Mouse (Mus musculus) midbrain, embryonic 12.5 days (tissue): ENCODE measurements around the gene Traf3ip2. TPM values are rescaled to one million over a fixed set of nuclear protein-coding genes. Genes with fewer than 3 reads are reported as not detected.

Experiments used
- ATAC-seq: fragments of 200-750 bp; cut with Nextera tagmentation; 2 replicates; pipeline ENCODE4 v1.8.0; 2017; ENCODE audit warnings: low read depth, moderate TSS enrichment, moderate library complexity; ENCODE audit not compliant: low FRiP score
- H3K27ac ChIP-seq: fragments of 300-500 bp; sonication (generic); replicated peaks from 2 replicates; pipeline ENCODE4 v1.5.1; 2016; ENCODE audit warnings: mild to moderate bottlenecking
- H3K27me3 ChIP-seq: fragments of 300-500 bp; sonication (generic); 2 replicates; pipeline ENCODE4 v1.6.1; 2016; ENCODE audit warnings: mild to moderate bottlenecking
- H3K36me3 ChIP-seq: fragments of 300-500 bp; sonication (generic); 2 replicates; pipeline ENCODE4 v1.6.1; 2016
- H3K4me1 ChIP-seq: fragments of 300-500 bp; sonication (generic); 2 replicates; pipeline ENCODE4 v1.6.1; 2016
- H3K4me2 ChIP-seq: fragments of 300-500 bp; sonication (generic); replicated peaks from 2 replicates; pipeline ENCODE4 v1.6.1; 2016; ENCODE audit warnings: mild to moderate bottlenecking, moderate library complexity
- H3K4me3 ChIP-seq: fragments of 300-500 bp; sonication (generic); 2 replicates; pipeline ENCODE4 v1.5.1; 2016; ENCODE audit warnings: mild to moderate bottlenecking
- H3K9ac ChIP-seq: fragments of 300-500 bp; sonication (generic); replicated peaks from 2 replicates; pipeline ENCODE4 v1.6.1; 2016; ENCODE audit warnings: mild to moderate bottlenecking, moderate library complexity
- H3K9me3 ChIP-seq: fragments of 300-500 bp; sonication (generic); 2 replicates; pipeline ENCODE4 v1.6.1; 2016; ENCODE audit warnings: mild to moderate bottlenecking
- WGBS: fragments of 180-500 bp; shearing (Covaris S2); methylation state at CpG from one replicate; pipeline ENCODE4 v1.1.7; 2016; 5-methylcytosine and 5-hydroxymethylcytosine counted together
- polyA plus RNA-seq: library from polyadenylated mRNA; unstranded; fragments of >200 nt; fragmentation: Nextera tagmentation; extraction: Ambion mirVana; gene quantifications from 2 replicates; pipeline ENCODE4 v1.2.1, GENCODE M21; 2016

Traf3ip2 gene
- polyA plus RNA-seq, 1 experiment from 2014 or later, result 6.1 TPM

DNA sequence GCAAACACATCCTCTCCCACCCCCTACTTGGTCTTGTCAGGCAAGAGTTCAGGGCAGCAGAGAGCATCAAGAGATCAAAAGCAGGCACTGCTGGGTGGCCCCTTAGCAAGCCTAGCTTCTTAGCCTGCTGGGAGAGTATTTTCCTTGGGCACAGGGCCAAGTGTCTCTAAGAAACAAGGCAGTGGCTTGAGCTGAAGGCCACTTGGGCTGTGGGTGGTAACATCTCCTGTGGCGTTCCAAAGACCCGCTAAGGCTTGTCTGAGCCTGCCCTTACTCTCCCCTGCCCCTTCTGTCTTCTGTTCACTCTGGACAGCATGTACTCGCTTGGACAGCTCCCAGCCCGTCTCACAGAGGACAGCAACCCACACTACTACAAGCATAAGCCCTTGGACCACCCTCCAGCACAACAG is 28.1 kb downstream of the Traf3ip2 start:
- H3K4me3 ChIP-seq, result no peak overlapping the region
- H3K9me3 ChIP-seq, result no peaks in the 10 kb centered on the region
- no peak for ATAC-seq
- peaks cover 9% of the 10 kb centered on the region; the same call in 1 of the 2 replicates for H3K36me3 ChIP-seq
- peaks cover 23% of the 10 kb centered on the region for H3K4me1 ChIP-seq
- no peaks in the 10 kb centered on the region for H3K27me3 ChIP-seq
- H3K27ac ChIP-seq, result no peak overlapping the region; the same call in 1 of the 2 replicates
- H3K9ac ChIP-seq, result no peak overlapping the region
- WGBS, result 11% methylated on average over 4 of the region's 4 CpGs
- no peak overlapping the region for H3K4me2 ChIP-seq

DNA sequence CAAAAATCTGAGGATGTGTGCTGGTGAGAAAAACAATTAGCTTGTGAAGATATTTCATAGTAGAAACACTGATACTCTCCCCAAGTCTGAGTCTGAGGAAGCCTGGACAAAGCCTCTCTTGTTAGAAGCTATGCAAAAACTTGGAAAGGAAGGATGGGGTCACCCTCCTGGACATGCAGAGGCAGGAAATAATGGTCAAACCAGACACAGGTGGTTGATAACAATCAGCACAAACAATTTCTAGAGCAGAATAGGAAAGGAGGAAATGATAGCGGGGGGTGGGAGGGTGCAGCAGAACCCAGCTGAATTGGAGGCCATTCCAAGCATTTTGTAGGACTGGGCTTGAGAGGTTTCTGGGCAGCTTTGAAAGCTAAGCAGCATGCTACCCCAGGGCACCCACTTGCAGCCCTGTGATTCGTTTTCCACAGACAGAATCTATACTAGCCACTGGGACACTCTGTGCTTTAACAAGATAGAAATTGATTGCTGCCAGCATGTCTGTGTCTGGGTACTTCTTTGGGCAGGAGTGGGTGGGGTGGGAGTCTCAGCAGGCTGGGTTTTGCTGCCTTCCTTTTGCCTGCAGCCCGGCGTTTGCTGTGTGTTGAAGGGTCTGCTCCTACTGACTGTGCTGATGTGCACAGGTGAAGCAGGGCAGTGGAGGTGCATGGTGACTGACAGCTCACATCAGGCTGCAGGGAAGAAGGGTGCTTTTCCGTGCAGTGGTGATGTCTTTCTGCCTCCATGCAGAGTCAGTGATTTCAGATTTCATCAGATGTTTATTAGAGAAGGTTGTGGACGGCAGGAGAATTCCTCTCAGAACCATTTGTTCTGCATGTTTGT is 33.3 kb downstream of the Traf3ip2 start:
- WGBS, result 65% methylated on average over 6 of the region's 6 CpGs
- ATAC-seq, result no peak

DNA sequence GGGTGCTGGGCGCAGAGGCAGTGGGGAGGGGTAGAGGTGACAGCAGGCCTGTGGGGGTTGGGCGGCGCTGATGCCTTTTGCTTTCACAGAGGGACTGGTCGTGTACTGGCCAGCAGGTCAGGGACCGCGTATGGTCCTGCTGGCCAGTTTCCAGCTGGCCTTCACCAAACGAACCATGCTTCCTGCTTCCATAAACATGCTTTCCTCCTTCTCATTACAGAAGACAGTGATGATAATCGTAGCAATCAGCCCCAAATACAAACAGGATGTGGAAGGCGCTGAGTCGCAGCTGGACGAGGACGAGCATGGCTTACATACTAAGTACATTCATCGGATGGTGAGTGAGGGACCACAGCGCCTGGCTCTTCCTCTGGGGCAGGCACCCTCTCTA is 33.9 kb downstream of the Traf3ip2 start:
- H3K9me3 ChIP-seq, result 0 out of 2 replicates have a peak, but pooled peaks cover 4% of the 10 kb centered on the region
- H3K4me1 ChIP-seq, result peaks cover 13% of the 10 kb centered on the region
- H3K36me3 ChIP-seq, result peaks cover 14% of the 10 kb centered on the region; the same call in 1 of the 2 replicates
- 53% methylated on average over 14 of the region's 14 CpGs for WGBS
- H3K9ac ChIP-seq, result no peak overlapping the region
- no peak overlapping the region for H3K4me3 ChIP-seq
- no peaks in the 10 kb centered on the region for H3K27me3 ChIP-seq
- ATAC-seq, result 0 out of 2 replicates have a peak, but pooled peaks have one; percentile 52
- no peak overlapping the region for H3K4me2 ChIP-seq
- peak overlapping the region; percentile 46 for H3K27ac ChIP-seq

More for the DNA sequence above, 33.3 kb downstream of the Traf3ip2 start:
- H3K9ac ChIP-seq, result no peak overlapping the region
- H3K27ac ChIP-seq, result peak overlapping the region; percentile 46
- H3K4me2 ChIP-seq, result no peak overlapping the region
- no peaks in the 10 kb centered on the region for H3K27me3 ChIP-seq
- H3K4me1 ChIP-seq, result peaks cover 17% of the 10 kb centered on the region
- H3K9me3 ChIP-seq, result 0 out of 2 replicates have a peak, but pooled peaks cover 4% of the 10 kb centered on the region
- H3K4me3 ChIP-seq, result no peak overlapping the region
- 0 out of 2 replicates have a peak, but pooled peaks cover 8% of the 10 kb centered on the region for H3K36me3 ChIP-seq

DNA sequence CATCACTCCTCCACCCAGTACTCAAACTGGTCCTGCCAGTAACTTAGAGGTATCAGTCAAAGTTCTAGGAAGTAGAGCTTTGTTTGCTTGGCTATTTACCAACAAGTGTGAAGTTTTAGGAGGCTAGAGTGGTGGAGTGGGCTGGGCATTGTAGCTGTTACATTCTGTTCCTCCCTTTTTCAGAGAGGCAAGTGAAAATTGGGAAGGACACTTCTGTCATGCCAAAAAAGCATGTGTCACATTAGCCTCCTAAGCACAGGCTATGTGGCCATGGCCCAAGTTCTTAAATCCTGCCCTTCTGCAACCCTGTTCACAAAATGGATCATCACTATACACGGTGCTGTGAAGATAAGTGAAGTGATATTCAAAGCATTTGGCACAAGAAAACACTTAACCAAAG is 34.4 kb downstream of the Traf3ip2 start:
- Histone ChIP-seq H3K27ac (no peak overlapping the region), H3K9ac (no peak overlapping the region), H3K36me3 (peaks cover 19% of the 10 kb centered on the region; the same call in 1 of the 2 replicates), H3K4me2 (no peak overlapping the region), H3K27me3 (no peaks in the 10 kb centered on the region), H3K4me1 (peaks cover 11% of the 10 kb centered on the region), H3K9me3 (0 out of 2 replicates have a peak, but pooled peaks cover 4% of the 10 kb centered on the region), H3K4me3 (no peak overlapping the region)
- 91% methylated on average over 1 of the region's 1 CpGs for whole genome bisulfite sequencing
- no peak for ATAC-seq

DNA sequence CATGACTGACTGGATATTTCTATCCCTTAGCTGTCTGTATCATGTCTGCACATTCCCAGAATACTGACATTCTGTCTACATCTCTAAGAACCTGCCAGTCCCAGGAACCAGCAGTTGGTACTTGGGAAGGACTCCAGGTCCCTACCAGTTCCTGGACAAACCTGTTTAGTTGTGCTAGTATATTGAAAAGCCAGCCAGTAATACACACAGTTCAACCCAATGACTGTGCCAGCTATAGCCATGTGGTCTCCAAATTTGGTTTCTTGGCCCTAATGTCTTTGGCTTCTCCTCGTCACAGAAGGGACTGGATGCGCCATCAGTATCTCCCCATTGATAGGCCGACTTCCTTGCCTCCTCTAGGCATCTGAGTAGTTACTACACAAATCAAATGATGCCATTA is 35.5 kb downstream of the Traf3ip2 start:
- 0 out of 2 replicates have a peak, but pooled peaks cover 4% of the 10 kb centered on the region for H3K9me3 ChIP-seq
- WGBS, result 91% methylated on average over 3 of the region's 3 CpGs
- H3K9ac ChIP-seq, result no peak overlapping the region
- no peak overlapping the region for H3K4me2 ChIP-seq
- H3K4me3 ChIP-seq, result no peak overlapping the region
- H3K27ac ChIP-seq, result no peak overlapping the region
- peaks cover 11% of the 10 kb centered on the region for H3K4me1 ChIP-seq
- H3K36me3 ChIP-seq, result peaks cover 19% of the 10 kb centered on the region; the same call in 1 of the 2 replicates
- H3K27me3 ChIP-seq, result no peaks in the 10 kb centered on the region
- ATAC-seq, result no peak

DNA sequence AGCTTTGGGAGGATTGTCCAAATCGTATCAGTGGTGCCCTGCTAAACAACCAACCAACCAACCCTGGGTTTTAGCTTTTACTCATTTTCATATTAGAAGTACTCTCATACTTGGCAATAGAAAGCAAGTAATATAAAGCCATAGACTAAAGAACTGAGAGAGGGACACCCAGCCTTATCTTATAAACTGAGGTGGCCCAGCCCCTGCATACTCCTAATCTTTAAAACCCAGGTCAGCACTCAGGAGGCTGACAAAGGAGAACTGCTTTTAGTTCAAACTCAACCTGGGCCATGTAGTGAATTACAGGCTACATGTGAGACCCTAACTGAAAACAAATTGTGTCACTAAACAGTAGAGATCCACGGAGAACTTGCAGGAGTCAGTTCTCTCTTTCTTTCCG is 36.8 kb downstream of the Traf3ip2 start:
- Histone ChIP-seq H3K9ac (no peak overlapping the region), H3K4me1 (peaks cover 22% of the 10 kb centered on the region), H3K36me3 (peaks cover 19% of the 10 kb centered on the region; the same call in 1 of the 2 replicates), H3K27me3 (no peaks in the 10 kb centered on the region), H3K4me2 (no peak overlapping the region), H3K9me3 (0 out of 2 replicates have a peak, but pooled peaks cover 4% of the 10 kb centered on the region), H3K27ac (no peak overlapping the region), H3K4me3 (no peak overlapping the region)
- ATAC-seq, result no peak
- WGBS, result 97% methylated on average over 3 of the region's 3 CpGs

DNA sequence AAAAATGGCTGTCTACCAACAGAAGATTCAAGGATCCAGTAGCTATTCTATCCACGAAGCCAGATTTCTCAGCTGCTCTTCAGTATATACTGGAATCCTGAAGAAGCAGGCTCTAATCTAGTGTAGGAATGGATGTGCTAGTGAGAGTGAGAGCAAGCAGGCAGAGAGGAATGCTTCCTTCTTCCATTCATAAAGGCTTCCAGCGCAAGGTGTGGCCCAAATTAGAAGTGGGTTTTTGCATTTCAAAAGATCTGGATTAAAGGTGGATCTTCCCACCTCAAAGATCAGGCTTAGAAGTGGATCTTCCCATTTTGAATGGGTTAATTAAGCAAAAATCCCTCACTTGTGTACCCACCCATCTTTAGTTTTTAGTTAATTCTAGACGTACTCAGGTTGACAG is 37.6 kb downstream of the Traf3ip2 start:
- no peak overlapping the region for H3K27ac ChIP-seq
- 94% methylated on average over 3 of the region's 3 CpGs for WGBS
- H3K4me3 ChIP-seq, result no peak overlapping the region
- H3K27me3 ChIP-seq, result no peaks in the 10 kb centered on the region
- no peak overlapping the region for H3K4me2 ChIP-seq
- H3K36me3 ChIP-seq, result peaks cover 19% of the 10 kb centered on the region; the same call in 1 of the 2 replicates
- H3K4me1 ChIP-seq, result peaks cover 22% of the 10 kb centered on the region
- H3K9ac ChIP-seq, result no peak overlapping the region
- no peak for ATAC-seq
- H3K9me3 ChIP-seq, result 0 out of 2 replicates have a peak, but pooled peaks cover 4% of the 10 kb centered on the region

DNA sequence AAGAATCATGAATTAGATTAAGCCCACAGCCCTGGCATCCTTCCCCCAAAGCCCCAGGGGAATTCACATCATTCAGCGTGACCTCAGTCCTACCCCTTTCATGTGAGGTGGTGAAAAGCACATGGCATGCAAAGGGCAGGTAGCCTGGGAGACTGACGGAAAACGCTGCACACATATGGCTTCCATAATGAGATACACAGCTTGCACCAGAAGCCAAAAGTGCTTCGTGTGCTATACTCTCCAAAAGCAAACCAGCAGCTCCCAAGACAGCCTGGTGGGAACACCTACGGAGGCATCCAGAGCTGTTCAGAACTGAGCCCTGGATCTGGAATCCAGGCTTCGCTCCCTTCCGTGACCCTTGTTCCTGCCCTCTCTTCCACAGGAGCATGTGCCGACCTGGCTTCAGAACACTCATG is 41.3 kb downstream of the Traf3ip2 start:
- Histone ChIP-seq H3K4me3 (no peak overlapping the region), H3K9ac (no peak overlapping the region), H3K4me2 (no peak overlapping the region), H3K36me3 (peaks cover 19% of the 10 kb centered on the region; the same call in 1 of the 2 replicates), H3K4me1 (peaks cover 18% of the 10 kb centered on the region), H3K9me3 (0 out of 2 replicates have a peak, but pooled peaks cover 4% of the 10 kb centered on the region), H3K27me3 (no peaks in the 10 kb centered on the region), H3K27ac (no peak overlapping the region)
- no peak for ATAC-seq
- WGBS, result 63% methylated on average over 8 of the region's 8 CpGs

DNA sequence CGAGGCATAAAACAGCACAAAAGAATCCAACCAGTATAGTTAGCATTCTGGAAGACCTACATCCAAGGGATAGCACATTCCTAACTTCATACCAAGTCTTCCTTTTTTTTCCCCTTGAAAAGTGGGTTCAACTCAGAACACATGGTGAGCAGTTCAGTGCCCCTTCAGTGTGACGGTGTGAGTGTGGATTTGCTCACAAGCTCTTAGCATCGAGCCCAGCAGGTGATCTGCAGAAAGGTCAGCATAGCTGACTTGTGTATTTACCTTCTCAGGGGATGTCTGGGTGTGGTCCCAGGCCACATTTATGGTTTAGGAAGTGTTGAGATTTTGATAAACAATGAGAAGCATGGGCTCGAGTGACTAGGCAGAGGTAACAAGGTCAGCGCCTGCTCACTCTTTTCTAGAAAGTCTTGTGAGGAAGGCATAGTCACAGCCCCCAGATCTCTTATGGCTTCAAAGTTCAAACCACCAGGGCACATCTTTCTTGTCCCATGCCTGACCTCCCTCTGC is 46.2 kb downstream of the Traf3ip2 start:
- Histone ChIP-seq H3K27me3 (no peaks in the 10 kb centered on the region), H3K9ac (no peak overlapping the region), H3K27ac (peak overlapping the region; percentile 85), H3K9me3 (no peaks in the 10 kb centered on the region), H3K4me1 (peaks cover 33% of the 10 kb centered on the region), H3K36me3 (0 out of 2 replicates have a peak, but pooled peaks cover 4% of the 10 kb centered on the region), H3K4me3 (no peak overlapping the region), H3K4me2 (peak overlapping the region; percentile 12)
- 29% methylated on average over 5 of the region's 5 CpGs for WGBS
- no peak for ATAC-seq

DNA sequence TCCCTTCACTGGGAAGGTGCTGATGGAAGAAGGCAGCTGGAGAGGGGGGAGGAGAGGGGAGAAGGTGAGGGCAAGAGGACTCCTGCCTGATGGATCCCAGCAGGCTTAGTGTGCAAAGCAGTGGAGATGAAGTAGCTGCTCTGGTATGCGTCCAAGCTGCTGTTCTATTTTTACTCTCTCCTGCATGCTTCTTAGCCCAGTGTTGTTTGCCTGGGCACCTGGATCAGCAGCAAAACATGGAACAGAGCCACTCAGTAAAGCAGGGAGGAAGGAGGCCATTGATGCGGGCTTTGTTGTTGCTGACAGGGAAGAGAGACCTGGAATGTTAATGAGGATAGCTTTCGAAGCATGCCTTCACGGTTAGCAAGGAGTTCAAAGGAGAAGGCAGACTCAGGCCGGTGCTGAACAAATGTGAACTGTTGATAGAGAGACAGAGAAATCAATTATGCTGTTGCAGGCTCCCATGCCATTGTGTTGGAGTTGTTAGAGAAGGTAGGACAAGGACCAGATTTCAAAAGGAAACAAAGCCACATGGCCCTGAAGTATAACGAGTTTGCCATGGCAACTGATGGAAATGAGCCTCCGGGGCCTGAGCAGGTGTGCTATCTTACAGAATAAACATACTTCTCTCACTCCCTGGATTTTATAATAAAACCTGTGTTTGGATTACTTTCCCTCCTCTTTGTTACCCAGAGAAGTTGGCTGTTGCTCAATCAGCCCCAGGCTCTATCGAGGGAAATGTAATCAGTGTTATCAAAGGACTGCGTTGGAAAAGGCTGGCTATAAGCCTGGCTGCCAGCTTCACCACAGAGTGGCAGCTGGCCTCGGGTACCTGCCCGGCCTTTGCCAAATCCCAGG is 46.9 kb downstream of the Traf3ip2 start:
- Histone ChIP-seq H3K27ac (peak overlapping the region; percentile 85), H3K4me1 (peaks cover 28% of the 10 kb centered on the region), H3K27me3 (no peaks in the 10 kb centered on the region), H3K4me3 (no peak overlapping the region), H3K36me3 (0 out of 2 replicates have a peak, but pooled peaks cover 4% of the 10 kb centered on the region), H3K9ac (no peak overlapping the region), H3K4me2 (peak overlapping the region; percentile 12), H3K9me3 (no peaks in the 10 kb centered on the region)
- WGBS, result 6% methylated on average over 11 of the region's 11 CpGs
- ATAC-seq, result peak; percentile 85

DNA sequence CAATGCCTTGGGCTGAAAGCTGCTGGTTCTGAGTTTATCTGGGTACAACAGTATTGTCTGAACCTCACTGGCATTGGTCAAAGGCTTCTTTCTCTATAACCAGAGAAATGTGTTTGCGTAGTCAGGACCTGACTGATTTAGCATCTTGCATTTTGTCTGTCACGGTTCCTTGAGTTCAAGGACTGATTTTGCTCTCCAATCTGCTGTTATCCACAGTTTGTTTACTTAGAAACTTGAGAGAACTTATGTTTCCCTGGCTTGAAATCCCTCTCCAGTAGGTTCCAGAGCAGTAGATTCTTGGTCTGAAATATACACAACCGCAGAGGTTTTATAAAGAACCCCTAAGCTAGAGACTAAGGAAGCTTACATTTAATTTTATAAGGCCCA is 47.5 kb downstream of the Traf3ip2 start:
- H3K4me1 ChIP-seq, result peaks cover 28% of the 10 kb centered on the region
- H3K27ac ChIP-seq, result peak overlapping the region; percentile 85
- no peaks in the 10 kb centered on the region for H3K9me3 ChIP-seq
- H3K36me3 ChIP-seq, result 0 out of 2 replicates have a peak, but pooled peaks cover 4% of the 10 kb centered on the region
- H3K27me3 ChIP-seq, result no peaks in the 10 kb centered on the region
- H3K4me3 ChIP-seq, result no peak overlapping the region
- ATAC-seq, result no peak
- no peak overlapping the region for H3K9ac ChIP-seq
- no peak overlapping the region for H3K4me2 ChIP-seq
- WGBS, result 58% methylated on average over 3 of the region's 3 CpGs
